ENCODE assay signal across 28 mouse cellular contexts in the genomic region with DNA sequence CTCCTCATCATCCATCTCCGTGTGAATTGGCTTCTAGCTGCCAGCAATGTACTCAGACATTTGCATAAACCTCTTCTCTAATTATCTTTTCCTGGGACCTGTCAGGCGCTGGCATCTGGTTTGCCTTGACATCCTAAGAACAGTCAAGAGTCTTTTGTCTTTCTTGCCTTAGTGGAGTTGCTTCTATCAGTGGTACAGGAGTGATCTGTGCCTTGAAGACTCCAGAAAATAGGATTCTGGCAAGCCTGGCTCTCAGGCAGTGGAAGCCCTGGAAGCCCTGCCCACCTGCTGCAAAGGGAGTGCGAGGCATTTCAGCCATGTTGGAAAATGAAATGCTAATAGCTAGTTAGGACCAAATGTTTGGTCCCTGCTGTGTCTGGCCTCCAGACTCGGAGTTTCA.
A peak's percentile ranks its signal among the peaks of the same experiment; 100 is the strongest.
DNase-seq lines count a peak whose midpoint lies in the region; ATAC-seq and TF ChIP-seq lines count a peak whose summit lies in the region.
"Had no signal": no experiment of that assay in that cellular context is flagged by ENCODE, and none has a peak within 500 bp of the region (broad histone marks: within the 10 kb centered on the region; RNA-seq: fewer than 3 reads in every experiment).

No protein-coding gene starts in this region.

- H3K9me3 ChIP-seq in midbrain, postnatal 0 days (ENCODE audit: low read length) = no peaks in the 10 kb centered on the region
- H3K9me3 ChIP-seq: embryonic facial prominence, embryonic 13.5 days; hindbrain, embryonic 15.5 days; kidney, embryonic 15.5 days; limb, embryonic 13.5 days; lung, embryonic 15.5 days; neural tube, embryonic 15.5 days had no signal

- H3K79me2 ChIP-seq in heart, adult 2 months (replicated peaks; ENCODE audit: control insufficient read depth, insufficient read depth, low read length) = no peaks in the 10 kb centered on the region

- no peak for TF ChIP-seq POLR2A in heart, adult 2 months (IDR thresholded peaks at IDR 0.05; ENCODE audit: insufficient read depth, low read depth, low read length)

- no peaks in the 10 kb centered on the region for H3K27me3 ChIP-seq in midbrain, postnatal 0 days (ENCODE audit: insufficient read depth, low read length)
- no peaks in the 10 kb centered on the region for H3K27me3 ChIP-seq in heart, adult 2 months (ENCODE audit: control insufficient read depth, insufficient read depth, low read length)
- H3K27me3 ChIP-seq: kidney, embryonic 15.5 days; lung, embryonic 15.5 days; neural tube, embryonic 15.5 days had no signal

- H3K4me2 ChIP-seq in midbrain, postnatal 0 days (ENCODE audit: low read depth, low read length, poor library complexity, severe bottlenecking) = no peak overlapping the region
- H3K4me2 ChIP-seq: embryonic facial prominence, embryonic 13.5 days; hindbrain, embryonic 15.5 days; kidney, embryonic 15.5 days; limb, embryonic 13.5 days; liver, embryonic 11.5 days; lung, embryonic 15.5 days; neural tube, embryonic 15.5 days had no signal

- no peak overlapping the region for H3K27ac ChIP-seq in midbrain, postnatal 0 days (ENCODE audit: low read depth, low read length)
- no peak overlapping the region for H3K27ac ChIP-seq in heart, adult 2 months
- H3K27ac ChIP-seq: embryonic facial prominence, embryonic 13.5 days; hindbrain, embryonic 15.5 days; kidney, embryonic 15.5 days; limb, embryonic 13.5 days; lung, embryonic 15.5 days; neural tube, embryonic 15.5 days had no signal

- 25% methylated on average over 4 of the region's 4 CpGs for WGBS in midbrain, postnatal 0 days
- WGBS in heart, adult 2 months = 46% methylated on average over 4 of the region's 4 CpGs

- intact Hi-C loops in left cerebral cortex, postnatal 4 days (cut with DNase I) = no loop called here
- intact Hi-C loops in left cerebral cortex, postnatal 14 days (cut with DNase I) = no loop called here
- intact Hi-C loops in heart, adult 2 months (cut with DNase I) = no loop called here

- no peaks in the 10 kb centered on the region for H3K36me3 ChIP-seq in midbrain, postnatal 0 days (ENCODE audit: insufficient read depth, low read length)
- no peaks in the 10 kb centered on the region for H3K36me3 ChIP-seq in heart, adult 2 months (ENCODE audit: control insufficient read depth, insufficient read depth, low read length)
- H3K36me3 ChIP-seq: embryonic facial prominence, embryonic 13.5 days; G1E; hindbrain, embryonic 15.5 days; kidney, embryonic 15.5 days; limb, embryonic 13.5 days; lung, embryonic 15.5 days; neural tube, embryonic 15.5 days had no signal

- no peak overlapping the region for H3K4me3 ChIP-seq in midbrain, postnatal 0 days (ENCODE audit: low read depth, low read length)
- H3K4me3 ChIP-seq in heart, adult 2 months = no peak overlapping the region
- H3K4me3 ChIP-seq: embryonic facial prominence, embryonic 13.5 days; hindbrain, embryonic 15.5 days; kidney, embryonic 15.5 days; limb, embryonic 13.5 days; lung, embryonic 15.5 days; neural tube, embryonic 15.5 days had no signal

- no peak overlapping the region for H3K9ac ChIP-seq in midbrain, postnatal 0 days (replicated peaks; ENCODE audit: low read length, poor library complexity, severe bottlenecking)
- H3K9ac ChIP-seq in heart, adult 2 months (ENCODE audit: low read depth, low read length) = no peak overlapping the region
- H3K9ac ChIP-seq: embryonic facial prominence, embryonic 13.5 days; hindbrain, embryonic 15.5 days; kidney, embryonic 15.5 days; limb, embryonic 13.5 days; lung, embryonic 15.5 days; neural tube, embryonic 15.5 days had no signal

- ATAC-seq in cerebellum, adult (ENCODE audit: insufficient number of reproducible peaks, low FRiP score, low TSS enrichment) = no peak
- ATAC-seq in midbrain, postnatal 0 days (ENCODE audit: low FRiP score) = no peak

- no peaks in the 10 kb centered on the region for H3K4me1 ChIP-seq in midbrain, postnatal 0 days (ENCODE audit: insufficient read depth, low read length)
- H3K4me1 ChIP-seq in heart, adult 2 months (ENCODE audit: control insufficient read depth, insufficient read depth, low read length) = no peaks in the 10 kb centered on the region
- H3K4me1 ChIP-seq: embryonic facial prominence, embryonic 13.5 days; kidney, embryonic 15.5 days; lung, embryonic 15.5 days had no signal

- no peak for TF ChIP-seq EP300 in heart, adult 2 months (IDR thresholded peaks at IDR 0.05; ENCODE audit: insufficient read depth, low read depth, low read length)

- no peak for TF ChIP-seq CTCF in midbrain, postnatal 0 days (IDR thresholded peaks at IDR 0.05)
- TF ChIP-seq CTCF in heart, adult 2 months (IDR thresholded peaks at IDR 0.05) = no peak

- peak; percentile 55 to 58 for DNase-seq in cerebellum, postnatal 14 days
- DNase-seq in left cerebral cortex, postnatal 4 days = peak; percentile 34
- no peak for DNase-seq in left cerebral cortex, postnatal 14 days (ENCODE audit: low spot score in 2 of 2)
- peak; percentile 38 for DNase-seq in retina, postnatal 1 day
- no peak for DNase-seq in retina, embryonic 14.5 days (ENCODE audit: low spot score)
- DNase-seq in midbrain, postnatal 0 days (ENCODE audit: low spot score) = peak; percentile 31
- no peak for DNase-seq in heart, adult 2 months
- DNase-seq: adrenal gland, adult 8-10 months; cerebellum, adult 18-20 months; cerebellum, postnatal 36 days; embryo, embryonic 11 days; gastrocnemius, postnatal 10 days; heart, postnatal 36 days; kidney, adult 18-20 months; kidney, postnatal 25 days; right cerebral cortex, adult 18-20 months; right cerebral cortex, postnatal 4 days; thymus, adult 2 months; thymus, postnatal 36 days had no signal

Comparison
In these comparisons a context has a peak if more than half of its experiments do, and no peak if none do; other contexts are left out.
1. DNase-seq: peak in cerebellum, postnatal 14 days (2 of 2), left cerebral cortex, postnatal 4 days (single experiment), retina, postnatal 1 day (single experiment) and midbrain, postnatal 0 days (single experiment); none in left cerebral cortex, postnatal 14 days (0 of 2), retina, embryonic 14.5 days (single experiment) and heart, adult 2 months (0 of 2).